Mouse (Mus musculus): ENCODE results near the gene Prrx1. TPM values are rescaled to one million over a fixed set of nuclear protein-coding genes. Genes with fewer than 3 reads are reported as not detected.

Prrx1 gene
- polyA plus RNA-seq, 1 experiment = 537 TPM

DNA sequence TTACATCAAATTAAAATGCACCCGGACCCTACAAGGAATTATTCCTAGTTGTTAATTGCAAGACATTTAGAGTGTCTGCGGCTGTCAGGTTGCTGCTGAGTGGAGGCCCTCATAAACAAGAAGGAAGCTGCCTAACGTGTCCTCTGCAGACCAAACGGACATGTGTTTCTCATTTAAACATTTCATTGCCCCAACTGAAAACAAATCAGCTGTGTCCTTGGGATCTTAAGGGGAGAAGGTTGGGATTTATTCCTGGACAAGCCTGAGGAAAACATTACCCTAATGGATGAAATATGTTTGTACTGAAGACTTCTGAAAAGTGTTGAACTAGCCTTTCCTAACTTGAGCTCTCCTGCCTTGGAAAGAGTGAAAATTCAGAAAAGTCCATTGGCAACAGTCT lies 74.6 kb downstream of the Prrx1 start:
- TF ChIP-seq CTCF (IDR thresholded peaks at IDR 0.05; ENCODE audit: borderline replicate concordance, insufficient read depth, low read length) = no peak
- no peak for TF ChIP-seq POLR2A (IDR thresholded peaks at IDR 0.05; ENCODE audit: low read depth, low read length)
- Histone ChIP-seq H3K4me3 (ENCODE audit: insufficient read depth, low read length) (no peak overlapping the region), H3K27ac (ENCODE audit: insufficient read depth, low read length) (peak overlapping the region; percentile 98), H3K4me1 (ENCODE audit: control insufficient read depth, insufficient read depth, low read length) (peaks cover 3% of the 10 kb centered on the region; the same call in 1 of the 2 replicates)

GRCm38 (mm10) chr1:163231230-163231629 lies 82.3 kb downstream of the Prrx1 start:
- Histone ChIP-seq H3K27ac (ENCODE audit: insufficient read depth, low read length) (no peak overlapping the region), H3K4me1 (ENCODE audit: control insufficient read depth, insufficient read depth, low read length) (no peaks in the 10 kb centered on the region), H3K4me3 (ENCODE audit: insufficient read depth, low read length) (no peak overlapping the region)
- TF ChIP-seq CTCF (IDR thresholded peaks at IDR 0.05; ENCODE audit: borderline replicate concordance, insufficient read depth, low read length) = no peak

- TF ChIP-seq CTCF (IDR thresholded peaks at IDR 0.05; ENCODE audit: borderline replicate concordance, insufficient read depth, low read length) (no peak), POLR2A (IDR thresholded peaks at IDR 0.05; ENCODE audit: low read depth, low read length) (no peak)
- Histone ChIP-seq H3K4me3 (ENCODE audit: insufficient read depth, low read length) (no peak overlapping the region), H3K4me1 (ENCODE audit: control insufficient read depth, insufficient read depth, low read length) (no peaks in the 10 kb centered on the region), H3K27ac (ENCODE audit: insufficient read depth, low read length) (no peak overlapping the region)
These were observed 87.2 kb downstream of the Prrx1 start for GRCm38 (mm10) chr1:163226271-163226670.

GRCm38 (mm10) chr1:163221767-163222166 lies 91.7 kb downstream of the Prrx1 start:
- H3K4me1 ChIP-seq (ENCODE audit: control insufficient read depth, insufficient read depth, low read length) = no peaks in the 10 kb centered on the region
- H3K4me3 ChIP-seq (ENCODE audit: insufficient read depth, low read length) = no peak overlapping the region
- peak overlapping the region; percentile 38; the same call in 1 of the 2 replicates for H3K27ac ChIP-seq (ENCODE audit: insufficient read depth, low read length)
- TF ChIP-seq POLR2A (IDR thresholded peaks at IDR 0.05; ENCODE audit: low read depth, low read length) = no peak
- TF ChIP-seq CTCF (IDR thresholded peaks at IDR 0.05; ENCODE audit: borderline replicate concordance, insufficient read depth, low read length) = no peak

GRCm38 (mm10) chr1:163208919-163209867 lies 104.3 kb downstream of the Prrx1 start:
- peak overlapping the region; percentile 73 for H3K27ac ChIP-seq (ENCODE audit: insufficient read depth, low read length)
- no peak for TF ChIP-seq POLR2A (IDR thresholded peaks at IDR 0.05; ENCODE audit: low read depth, low read length)
- TF ChIP-seq CTCF (IDR thresholded peaks at IDR 0.05; ENCODE audit: borderline replicate concordance, insufficient read depth, low read length) = no peak

GRCm38 (mm10) chr1:163198767-163199166 lies 114.7 kb downstream of the Prrx1 start:
- H3K4me3 ChIP-seq (ENCODE audit: insufficient read depth, low read length) = no peak overlapping the region
- TF ChIP-seq CTCF (IDR thresholded peaks at IDR 0.05; ENCODE audit: borderline replicate concordance, insufficient read depth, low read length) = no peak
- H3K4me1 ChIP-seq (ENCODE audit: control insufficient read depth, insufficient read depth, low read length) = peaks cover 5% of the 10 kb centered on the region; the same call in 1 of the 2 replicates
- peak overlapping the region; percentile 0; the same call in 1 of the 2 replicates for H3K27ac ChIP-seq (ENCODE audit: insufficient read depth, low read length)

More at GRCm38 (mm10) chr1:163208919-163209867, 104.3 kb downstream of the Prrx1 start:
- Histone ChIP-seq H3K4me3 (ENCODE audit: insufficient read depth, low read length) (no peak overlapping the region), H3K4me1 (ENCODE audit: control insufficient read depth, insufficient read depth, low read length) (peaks cover 2% of the 10 kb centered on the region; the same call in 1 of the 2 replicates)

DNA sequence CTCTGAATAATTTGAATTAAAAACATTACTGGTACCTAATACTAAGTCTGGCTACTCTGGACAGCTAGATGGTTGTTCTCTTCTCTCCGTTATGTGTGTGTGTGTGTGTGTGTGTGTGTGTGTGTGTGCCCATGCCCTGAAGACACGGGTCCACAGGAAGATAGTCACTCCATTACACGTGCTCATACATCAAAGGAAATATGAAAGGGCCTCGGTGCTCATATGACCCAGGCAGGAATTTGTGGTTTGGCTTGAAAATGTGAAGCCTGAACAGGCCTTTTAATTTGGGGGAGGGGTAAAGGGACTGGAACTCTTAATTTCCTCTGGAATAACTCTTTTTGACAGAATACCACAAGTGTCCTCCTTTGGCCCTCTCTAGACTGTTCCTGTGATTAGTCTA lies 115.5 kb downstream of the Prrx1 start:
- TF ChIP-seq POLR2A (IDR thresholded peaks at IDR 0.05; ENCODE audit: low read depth, low read length) (no peak), CTCF (IDR thresholded peaks at IDR 0.05; ENCODE audit: borderline replicate concordance, insufficient read depth, low read length) (no peak)
- H3K4me3 ChIP-seq (ENCODE audit: insufficient read depth, low read length) = no peak overlapping the region
- no peak overlapping the region for H3K27ac ChIP-seq (ENCODE audit: insufficient read depth, low read length)
- peaks cover 5% of the 10 kb centered on the region; the same call in 1 of the 2 replicates for H3K4me1 ChIP-seq (ENCODE audit: control insufficient read depth, insufficient read depth, low read length)

Other genes starting within 250 kb of the Prrx1 start
- gene Mroh9, start 228.0 kb downstream of the Prrx1 start, polyA plus RNA-seq (2011; ENCODE audit: insufficient read length, low read depth, missing spikeins) = not detected in 2 replicates
- 25.3 and 27.4 TPM in 2 replicates for gene Gorab, start 90.0 kb upstream of the Prrx1 start, polyA plus RNA-seq (2011; ENCODE audit: insufficient read length, low read depth, missing spikeins)